Mouse (Mus musculus) adrenal gland, adult 2 months (tissue): ENCODE measurements at regions not wholly inside any gene's neighbourhood (a gene's known extent, or its start where the extent isn't known, plus 50 kb on each side); places are given as distances from the start of the nearest gene placed in this dataset.
"Not testable (repeated sequence)": the region's sequence is repeated elsewhere in the genome, so short reads cannot be mapped to it uniquely, and the experiment has no call there.

Experiments
- DNase-seq: peaks from one replicate; pipeline ENCODE4 v3.0.0; 2021

DNA sequence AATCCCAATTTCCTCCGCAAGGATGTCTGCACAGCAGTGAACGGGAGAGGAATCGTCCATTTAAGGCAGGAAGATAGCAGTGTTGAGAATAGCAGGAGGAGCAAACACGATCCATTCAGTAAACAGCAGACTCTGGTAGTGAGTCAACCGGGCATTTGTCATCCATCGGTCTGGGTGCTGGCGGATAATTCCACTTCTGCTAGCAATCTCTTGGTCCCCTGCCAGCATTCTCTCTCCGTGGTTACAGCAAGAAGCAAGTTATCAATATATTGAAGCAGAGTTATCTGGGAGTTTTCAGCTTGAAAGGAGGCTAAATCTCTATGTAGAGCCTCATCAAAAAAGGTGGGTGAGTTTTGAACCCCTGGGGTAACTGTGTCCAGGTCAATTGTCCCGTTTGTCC is 130.4 kb downstream of the Mtrr start:
- DNase-seq = peak; percentile 10

DNA sequence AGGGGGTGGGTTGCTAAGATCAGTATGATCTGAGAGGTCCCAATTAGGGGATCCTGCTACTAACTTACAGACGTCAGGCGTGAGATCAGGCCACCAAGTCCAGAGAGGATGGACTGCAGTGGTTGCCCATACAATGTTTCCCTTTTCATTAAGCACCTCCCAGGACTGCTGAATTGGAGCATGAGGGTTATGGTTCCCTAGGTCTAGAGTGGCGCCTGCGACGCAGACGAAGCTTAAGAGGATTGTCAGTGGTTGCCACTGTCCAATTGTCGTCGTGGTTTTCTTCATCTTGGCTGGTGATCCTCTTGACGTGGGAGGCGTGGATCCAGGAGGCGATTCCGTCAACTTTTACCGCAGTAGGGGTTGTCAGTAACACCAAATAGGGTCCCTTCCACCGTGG is 137.6 kb downstream of the Mtrr start:
- not testable (repeated sequence) for DNase-seq
